Mouse (Mus musculus) MEL (cell line): Measurements from ENCODE around the gene Zfp108.

Source experiments
- CTCF ChIP-seq, 3 experiments: IDR thresholded peaks in 2 of 3; conservative IDR thresholded peaks in 1 of 3; 2 replicates each; pipeline ENCODE4 v1.5.1; 2011 to 2012; ENCODE audit warnings: low read length in 3 of 3, low read depth in 2 of 3, mild to moderate bottlenecking in 2 of 3, improper control_type of control experiment in 1 of 3, inconsistent platforms in 1 of 3, mixed read lengths in 1 of 3, moderate library complexity in 1 of 3; ENCODE audit not compliant: control insufficient read depth in 1 of 3, insufficient read depth in 1 of 3, poor library complexity in 1 of 3, severe bottlenecking in 1 of 3
- ETS1 ChIP-seq: IDR thresholded peaks from 2 replicates; pipeline ENCODE4 v1.6.1; 2012; ENCODE audit warnings: low read depth, mild to moderate bottlenecking, inconsistent platforms, low read length, improper control_type of control experiment, moderate library complexity
- GATA1 ChIP-seq: IDR thresholded peaks from 2 replicates; pipeline ENCODE4 v1.6.1; 2011; ENCODE audit warnings: low read depth, low read length, improper control_type of control experiment
- MEF2A ChIP-seq: IDR thresholded peaks from 2 replicates; pipeline ENCODE4 v1.6.1; 2014; ENCODE audit warnings: low read depth, mild to moderate bottlenecking, inconsistent platforms, low read length, improper control_type of control experiment; ENCODE audit not compliant: poor library complexity, insufficient replicate concordance, severe bottlenecking; ENCODE audit errors: extremely low read depth
- POLR2A ChIP-seq, 2 experiments: IDR thresholded peaks; 2 replicates each; pipeline ENCODE4 v1.6.1; 2011 to 2012; ENCODE audit warnings: low read length in 2 of 2, mild to moderate bottlenecking in 2 of 2, control low read depth in 1 of 2, improper control_type of control experiment in 1 of 2, low read depth in 1 of 2, moderate library complexity in 1 of 2; ENCODE audit not compliant: control insufficient read depth in 1 of 2, insufficient read depth in 1 of 2, poor library complexity in 1 of 2
- RAD21 ChIP-seq: IDR thresholded peaks from 2 replicates; pipeline ENCODE4 v1.6.1; 2011; ENCODE audit warnings: mild to moderate bottlenecking, low read depth, low read length, improper control_type of control experiment
- TCF12 ChIP-seq: IDR thresholded peaks from 2 replicates; pipeline ENCODE4 v1.6.1; 2014; ENCODE audit warnings: low read depth, mild to moderate bottlenecking, inconsistent platforms, low read length, improper control_type of control experiment, moderate library complexity
- ZNF384 ChIP-seq: IDR thresholded peaks from 2 replicates; pipeline ENCODE4 v1.6.1; 2012; ENCODE audit warnings: low read depth, mild to moderate bottlenecking, inconsistent platforms, low read length, improper control_type of control experiment

- TF ChIP-seq TCF12 (no peak), GATA1 (no peak), MEF2A (no peak), ETS1 (no peak), CTCF (IDR thresholded peaks at IDR 0.05 in 2 of 3, conservative IDR thresholded peaks at IDR 0.05 in 1 of 3; ENCODE audit: control insufficient read depth in 1 of 3, insufficient read depth in 1 of 3, low read depth in 2 of 3, low read length in 3 of 3, poor library complexity in 1 of 3, severe bottlenecking in 1 of 3) (no peak), RAD21 (no peak), POLR2A (IDR thresholded peaks at IDR 0.05; ENCODE audit: control insufficient read depth in 1 of 2, insufficient read depth in 1 of 2, low read depth in 1 of 2, low read length in 2 of 2, poor library complexity in 1 of 2) (no peak), ZNF384 (no peak)
These were observed at the start of gene Zfp108 for GRCm38 (mm10) chr7:24254633-24255474.
